8 mouse cellular contexts compared by ENCODE assay signal in genomic region chr3:90639511-90640154, GRCm38 (mm10). TPM values are rescaled to one million over a fixed set of nuclear protein-coding genes. Genes with fewer than 3 reads are reported as not detected.
A peak's percentile ranks its signal among the peaks of the same experiment; 100 is the strongest.
DNase-seq lines count a peak whose midpoint lies in the region; ATAC-seq and TF ChIP-seq lines count a peak whose summit lies in the region.
"Had no signal": no experiment of that assay in that cellular context is flagged by ENCODE, and none has a peak within 500 bp of the region (broad histone marks: within the 10 kb centered on the region; RNA-seq: fewer than 3 reads in every experiment).

No protein-coding gene starts in this region.

- no peak for TF ChIP-seq POLR2A in kidney, adult 2 months (IDR thresholded peaks at IDR 0.05; ENCODE audit: low read depth, low read length)
- no peak for TF ChIP-seq POLR2A in ES-Bruce4 (IDR thresholded peaks at IDR 0.05; ENCODE audit: insufficient read depth, low read length)

- no peaks in the 10 kb centered on the region for H3K36me3 ChIP-seq in kidney, adult 2 months (ENCODE audit: control insufficient read depth, insufficient read depth, low read length)
- H3K36me3 ChIP-seq in ES-Bruce4 (ENCODE audit: control insufficient read depth, insufficient read depth, low read length, poor library complexity, severe bottlenecking) = no peaks in the 10 kb centered on the region
- H3K36me3 ChIP-seq: midbrain, embryonic 12.5 days had no signal

- H3K9ac ChIP-seq in ES-Bruce4 (ENCODE audit: low read depth, poor library complexity, severe bottlenecking) = no peak overlapping the region
- H3K9ac ChIP-seq: midbrain, embryonic 12.5 days had no signal

- H3K27me3 ChIP-seq in kidney, adult 2 months (replicated peaks; ENCODE audit: control insufficient read depth, insufficient read depth, low read length) = no peaks in the 10 kb centered on the region
- H3K27me3 ChIP-seq in ES-Bruce4 (ENCODE audit: control insufficient read depth, insufficient read depth, low read length, poor library complexity, severe bottlenecking) = no peaks in the 10 kb centered on the region
- H3K27me3 ChIP-seq: midbrain, embryonic 12.5 days had no signal

- no peak for TF ChIP-seq EP300 in ES-Bruce4 (IDR thresholded peaks at IDR 0.05; ENCODE audit: insufficient read depth, low read depth, low read length)

- no peaks in the 10 kb centered on the region for H3K4me1 ChIP-seq in kidney, adult 2 months (ENCODE audit: control insufficient read depth, insufficient read depth, low read length)
- H3K4me1 ChIP-seq in ES-Bruce4 (ENCODE audit: control insufficient read depth, insufficient read depth, low read length) = no peaks in the 10 kb centered on the region
- H3K4me1 ChIP-seq: midbrain, embryonic 12.5 days had no signal

- peak; percentile 16 for DNase-seq in kidney, adult 2 months
- DNase-seq in kidney, adult 11 months = no peak
- DNase-seq in brain, adult 2 months (ENCODE audit: low read depth, low spot score) = peak; percentile 17
- peak; percentile 30 for DNase-seq in lung, postnatal 10 days
- DNase-seq in thymus, postnatal 14 days = peak; percentile 78

- no peaks in the 10 kb centered on the region for H3K9me3 ChIP-seq in ES-Bruce4 (replicated peaks; ENCODE audit: control insufficient read depth, insufficient read depth, low read length, poor library complexity, severe bottlenecking)
- H3K9me3 ChIP-seq: midbrain, embryonic 12.5 days had no signal

- H3K27ac ChIP-seq in kidney, adult 2 months (ENCODE audit: insufficient read depth, low read depth, low read length) = no peak overlapping the region
- H3K27ac ChIP-seq in ES-Bruce4 (ENCODE audit: insufficient read depth, low read length) = no peak overlapping the region
- H3K27ac ChIP-seq: midbrain, embryonic 12.5 days had no signal

- WGBS in kidney, adult 2 months = 59% methylated on average over 7 of the region's 7 CpGs

- H3K4me3 ChIP-seq in kidney, adult 2 months (ENCODE audit: insufficient read depth, low read depth, low read length) = no peak overlapping the region
- H3K4me3 ChIP-seq in ES-Bruce4 (ENCODE audit: low read depth, low read length) = no peak overlapping the region
- H3K4me3 ChIP-seq: midbrain, embryonic 12.5 days had no signal

- ATAC-seq in frontal cortex, adult (ENCODE audit: low TSS enrichment) = no peak; the same call in 1 of the 2 replicates

- peak; percentile 67 for TF ChIP-seq CTCF in kidney, adult 2 months (conservative IDR thresholded peaks at IDR 0.05; ENCODE audit: insufficient read depth, insufficient read length, low read depth, low read length)
- TF ChIP-seq CTCF in ES-Bruce4 (IDR thresholded peaks at IDR 0.05; ENCODE audit: low read depth, low read length) = peak; percentile 68

RNA-seq across cellular contexts. Expression of gene S100a7a, which starts 14.2 kb away (rescaled TPM):
- 0.11 and 0.27 TPM in 2 replicates for polyA plus RNA-seq in kidney, adult 2 months (2012; rRNA removed)
- 0.79 TPM in 1 of 2 replicates, not detected in the other for polyA plus RNA-seq in ES-Bruce4 (2011; ENCODE audit: insufficient read depth, insufficient read length, low read depth, missing spikeins)

RNA-seq across cellular contexts. Expression of gene S100a6, which starts 27.0 kb away (rescaled TPM):
- 95.8 and 129 TPM in 2 replicates for polyA plus RNA-seq in kidney, adult 2 months (2012; rRNA removed)
- 516 and 526 TPM in 2 replicates for polyA plus RNA-seq in ES-Bruce4 (2011; ENCODE audit: insufficient read depth, insufficient read length, low read depth, missing spikeins)

RNA-seq across cellular contexts. Expression of gene S100a8, which starts 29.1 kb away (rescaled TPM):
- polyA plus RNA-seq in kidney, adult 2 months (2012; rRNA removed) = 0.26 and 1.2 TPM in 2 replicates
- not detected in 2 replicates for polyA plus RNA-seq in ES-Bruce4 (2011; ENCODE audit: insufficient read depth, insufficient read length, low read depth, missing spikeins)

RNA-seq across cellular contexts. Expression of gene S100a5, which starts 31.3 kb away (rescaled TPM):
- not detected in 2 replicates for polyA plus RNA-seq in kidney, adult 2 months (2012; rRNA removed)
- polyA plus RNA-seq in ES-Bruce4 (2011; ENCODE audit: insufficient read depth, insufficient read length, low read depth, missing spikeins) = not detected in 2 replicates
- polyA plus RNA-seq: midbrain, embryonic 12.5 days had no signal

RNA-seq across cellular contexts. Expression of gene S100a4, which starts 36.1 kb away (rescaled TPM):
- polyA plus RNA-seq in kidney, adult 2 months (2012; rRNA removed) = 10.3 and 16.9 TPM in 2 replicates
- polyA plus RNA-seq in ES-Bruce4 (2011; ENCODE audit: insufficient read depth, insufficient read length, low read depth, missing spikeins) = 11.0 and 15.5 TPM in 2 replicates
